Mouse (Mus musculus): ENCODE results near the gene Traf4.

DNA sequence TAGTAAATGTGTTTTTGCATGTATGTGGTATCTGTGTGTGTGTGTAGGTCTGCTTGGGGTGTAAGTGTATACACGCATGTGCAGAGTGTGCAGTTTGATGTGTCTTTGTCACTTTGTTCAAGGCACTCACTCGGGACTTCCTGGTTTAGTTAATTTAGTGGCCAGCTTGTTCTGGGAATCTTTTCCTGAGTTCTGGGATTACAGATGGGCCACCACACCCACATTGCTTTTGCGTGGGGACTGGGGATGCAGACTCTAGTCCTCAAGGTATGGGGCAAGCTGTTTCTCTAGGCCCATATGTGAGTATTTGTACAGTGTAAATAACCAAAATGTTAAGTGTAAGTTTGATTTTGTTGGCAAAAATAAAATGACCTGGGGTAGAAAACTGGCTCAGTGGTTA is 31.0 kb downstream of the Traf4 start:
- TF ChIP-seq CTCF (IDR thresholded peaks at IDR 0.05; ENCODE audit: low read depth) (no peak), EP300 (IDR thresholded peaks at IDR 0.05; ENCODE audit: low read depth) (no peak)

All from liver, embryonic 14.5 days (tissue).